Mouse (Mus musculus) MEL (cell line): ENCODE results near the gene Gabrg3. TPM values are rescaled to one million over a fixed set of nuclear protein-coding genes. Genes with fewer than 3 reads are reported as not detected.

ENCODE experiments used
- DNase-seq: peaks from one replicate; pipeline ENCODE4 v3.0.0; 2011; ENCODE audit warnings: low read depth, low spot score
- H3K27ac ChIP-seq: 2 replicates; pipeline ENCODE4 v1.5.1; 2012; ENCODE audit warnings: low read depth, mild to moderate bottlenecking, control low read depth, low read length, moderate library complexity; ENCODE audit not compliant: control insufficient read depth
- H3K27me3 ChIP-seq, 2 experiments: fragments of 150-350 bp in 1 of 2; sonication (generic) in 1 of 2; 2 replicates each; pipeline ENCODE4 v1.6.1; 2012; ENCODE audit warnings: low read length in 2 of 2, mild to moderate bottlenecking in 2 of 2, improper control_type of control experiment in 1 of 2, moderate library complexity in 1 of 2; ENCODE audit not compliant: insufficient read depth in 2 of 2, control insufficient read depth in 1 of 2
- H3K36me3 ChIP-seq, 2 experiments: 2 replicates each; pipeline ENCODE4 v1.6.1; 2012 to 2014; ENCODE audit warnings: low read length in 2 of 2, improper control_type of control experiment in 1 of 2, inconsistent platforms in 1 of 2, mild to moderate bottlenecking in 1 of 2; ENCODE audit not compliant: insufficient read depth in 2 of 2, control insufficient read depth in 1 of 2
- H3K4me1 ChIP-seq, 2 experiments: fragments of 150-350 bp in 1 of 2; sonication (generic) in 1 of 2; 2 replicates each; pipeline ENCODE4 v1.6.1; 2012; ENCODE audit warnings: low read length in 2 of 2, improper control_type of control experiment in 1 of 2, mild to moderate bottlenecking in 1 of 2; ENCODE audit not compliant: insufficient read depth in 2 of 2, control insufficient read depth in 1 of 2
- H3K4me3 ChIP-seq, 2 experiments: fragments of 150-350 bp in 1 of 2; sonication (generic) in 1 of 2; 2 replicates each; pipeline ENCODE4 v1.5.1; 2012; ENCODE audit warnings: low read depth in 2 of 2, low read length in 2 of 2, mild to moderate bottlenecking in 2 of 2, moderate library complexity in 2 of 2, control low read depth in 1 of 2, improper control_type of control experiment in 1 of 2; ENCODE audit not compliant: control insufficient read depth in 1 of 2, insufficient read depth in 1 of 2
- H3K79me2 ChIP-seq: 2 replicates; pipeline ENCODE4 v1.6.1; 2012; ENCODE audit warnings: mild to moderate bottlenecking, low read length, moderate library complexity; ENCODE audit not compliant: control insufficient read depth, poor library complexity, insufficient read depth
- H3K9ac ChIP-seq: 2 replicates; pipeline ENCODE4 v1.6.1; 2012; ENCODE audit warnings: low read depth, mild to moderate bottlenecking, control low read depth, low read length, moderate library complexity; ENCODE audit not compliant: control insufficient read depth, poor library complexity, severe bottlenecking
- H3K9me3 ChIP-seq: fragments of 150-350 bp; sonication (generic); replicated peaks from 2 replicates; pipeline ENCODE4 v1.6.1; 2012; ENCODE audit warnings: mild to moderate bottlenecking, low read length, improper control_type of control experiment, moderate library complexity; ENCODE audit not compliant: insufficient read depth
- CHD2 ChIP-seq: IDR thresholded peaks from 2 replicates; pipeline ENCODE4 v1.6.1; 2011; ENCODE audit warnings: low read length, improper control_type of control experiment
- E2F4 ChIP-seq: IDR thresholded peaks from 2 replicates; pipeline ENCODE4 v1.6.1; 2011; ENCODE audit warnings: low read depth, low read length, improper control_type of control experiment, borderline replicate concordance
- ELF1 ChIP-seq: IDR thresholded peaks from 2 replicates; pipeline ENCODE4 v1.6.1; 2014; ENCODE audit warnings: low read depth, mild to moderate bottlenecking, inconsistent platforms, low read length, improper control_type of control experiment, moderate library complexity
- EP300 ChIP-seq, 2 experiments: IDR thresholded peaks; 2 replicates each; pipeline ENCODE4 v1.6.1; 2011; ENCODE audit warnings: improper control_type of control experiment in 2 of 2, low read length in 2 of 2, low read depth in 1 of 2, mild to moderate bottlenecking in 1 of 2
- ETS1 ChIP-seq: IDR thresholded peaks from 2 replicates; pipeline ENCODE4 v1.6.1; 2012; ENCODE audit warnings: low read depth, mild to moderate bottlenecking, inconsistent platforms, low read length, improper control_type of control experiment, moderate library complexity
- GABPA ChIP-seq: IDR thresholded peaks from 2 replicates; pipeline ENCODE4 v1.6.1; 2012; ENCODE audit warnings: low read depth, mild to moderate bottlenecking, inconsistent platforms, low read length, improper control_type of control experiment, moderate library complexity
- GATA1 ChIP-seq: IDR thresholded peaks from 2 replicates; pipeline ENCODE4 v1.6.1; 2011; ENCODE audit warnings: low read depth, low read length, improper control_type of control experiment
- MAZ ChIP-seq: IDR thresholded peaks from 2 replicates; pipeline ENCODE4 v1.6.1; 2012; ENCODE audit warnings: low read depth, mild to moderate bottlenecking, inconsistent platforms, low read length, improper control_type of control experiment
- MEF2A ChIP-seq: IDR thresholded peaks from 2 replicates; pipeline ENCODE4 v1.6.1; 2014; ENCODE audit warnings: low read depth, mild to moderate bottlenecking, inconsistent platforms, low read length, improper control_type of control experiment; ENCODE audit not compliant: poor library complexity, insufficient replicate concordance, severe bottlenecking; ENCODE audit errors: extremely low read depth
- MXI1 ChIP-seq: IDR thresholded peaks from 2 replicates; pipeline ENCODE4 v1.6.1; 2011; ENCODE audit warnings: mild to moderate bottlenecking, low read depth, low read length, improper control_type of control experiment
- MYC ChIP-seq: IDR thresholded peaks from 2 replicates; pipeline ENCODE4 v1.6.1; 2011; ENCODE audit warnings: low read depth, mild to moderate bottlenecking, low read length, improper control_type of control experiment, moderate library complexity
- NELFE ChIP-seq: IDR thresholded peaks from 2 replicates; pipeline ENCODE4 v1.6.1; 2011; ENCODE audit warnings: low read depth, low read length, improper control_type of control experiment
- RAD21 ChIP-seq: IDR thresholded peaks from 2 replicates; pipeline ENCODE4 v1.6.1; 2011; ENCODE audit warnings: mild to moderate bottlenecking, low read depth, low read length, improper control_type of control experiment
- ZC3H11A ChIP-seq: IDR thresholded peaks from 2 replicates; pipeline ENCODE4 v1.6.1; 2012; ENCODE audit warnings: low read depth, mild to moderate bottlenecking, inconsistent platforms, low read length, improper control_type of control experiment
- ZKSCAN1 ChIP-seq: IDR thresholded peaks from 2 replicates; pipeline ENCODE4 v1.6.1; 2012; ENCODE audit warnings: low read depth, mild to moderate bottlenecking, inconsistent platforms, low read length, improper control_type of control experiment, moderate library complexity
- ZMIZ1 ChIP-seq: IDR thresholded peaks from 2 replicates; pipeline ENCODE4 v1.6.1; 2012; ENCODE audit warnings: low read depth, mild to moderate bottlenecking, inconsistent platforms, low read length, improper control_type of control experiment, moderate library complexity
- ZNF384 ChIP-seq: IDR thresholded peaks from 2 replicates; pipeline ENCODE4 v1.6.1; 2012; ENCODE audit warnings: low read depth, mild to moderate bottlenecking, inconsistent platforms, low read length, improper control_type of control experiment
- polyA plus RNA-seq, 2 experiments: library from polyadenylated mRNA; stranded (reverse) in 1 of 2; unstranded in 1 of 2; fragments of >175 nt in 1 of 2; fragments of >200 nt in 1 of 2; gene quantifications; 2 replicates each; pipeline versions ENCODE4 v1.2.1 to v1.2.4; 2012; ENCODE audit warnings: low replicate concordance in 2 of 2, low read depth in 1 of 2; ENCODE audit not compliant: insufficient read length in 2 of 2, insufficient read depth in 1 of 2, missing spikeins in 1 of 2
- total RNA-seq: library from RNA; depleted of rRNA; stranded (reverse); fragments of 300-350 nt; gene quantifications from 2 replicates; pipeline ENCODE4 v1.2.3, GENCODE M21; 2012

Gene Gabrg3
- total and polyA plus RNA-seq, 3 experiments = not detected

GRCm38 (mm10) chr7:57133009-57133408 lies 254.0 kb downstream of the Gabrg3 start:
- Histone ChIP-seq H3K36me3 (no peaks in the 10 kb centered on the region), H3K27me3 (no peaks in the 10 kb centered on the region), H3K79me2 (no peaks in the 10 kb centered on the region), H3K27ac (no peak overlapping the region), H3K4me1 (no peaks in the 10 kb centered on the region), H3K9ac (no peak overlapping the region), H3K4me3 (no peak overlapping the region), H3K9me3 (no peaks in the 10 kb centered on the region)
- no peak for TF ChIP-seq ZMIZ1
- no peak for TF ChIP-seq ETS1
- TF ChIP-seq GATA1 = no peak
- TF ChIP-seq E2F4 = no peak
- no peak for TF ChIP-seq MXI1
- TF ChIP-seq EP300 (IDR thresholded peaks at IDR 0.05; ENCODE audit: low read depth in 1 of 2, low read length in 2 of 2) = no peak
- TF ChIP-seq NELFE = no peak
- TF ChIP-seq MEF2A = no peak
- no peak for TF ChIP-seq ZNF384
- TF ChIP-seq RAD21 = no peak
- no peak for TF ChIP-seq ELF1
- DNase-seq = no peak

DNA sequence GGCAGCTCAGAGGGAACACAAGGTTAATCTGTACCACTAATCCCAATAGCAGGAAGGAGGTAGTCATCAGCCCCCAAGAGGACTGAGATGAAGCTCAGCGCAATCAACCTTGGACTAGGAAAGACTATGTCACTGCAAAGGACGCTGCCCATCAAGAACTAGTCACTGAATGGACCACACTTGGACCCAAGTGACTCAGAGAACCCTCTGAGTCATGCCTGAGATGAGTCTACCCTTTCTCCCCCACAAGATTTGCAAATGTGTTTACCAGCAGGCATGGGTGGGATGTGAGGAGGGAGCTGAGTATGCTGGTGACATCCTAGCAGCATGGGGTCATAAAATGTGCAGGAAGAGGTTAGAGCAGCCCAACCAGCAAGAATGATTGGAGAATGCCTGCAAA lies 254.5 kb downstream of the Gabrg3 start:
- Histone ChIP-seq H3K79me2 (no peaks in the 10 kb centered on the region), H3K4me3 (no peak overlapping the region), H3K9ac (no peak overlapping the region), H3K9me3 (no peaks in the 10 kb centered on the region), H3K27ac (no peak overlapping the region), H3K36me3 (no peaks in the 10 kb centered on the region), H3K27me3 (no peaks in the 10 kb centered on the region), H3K4me1 (no peaks in the 10 kb centered on the region)
- no peak for TF ChIP-seq ZKSCAN1
- TF ChIP-seq MAZ = no peak
- no peak for TF ChIP-seq ZC3H11A
- TF ChIP-seq ZNF384 = no peak
- no peak for DNase-seq

- H3K79me2 ChIP-seq = no peaks in the 10 kb centered on the region
- no peak for DNase-seq
- H3K9ac ChIP-seq = no peak overlapping the region
- TF ChIP-seq NELFE = no peak
- no peak for TF ChIP-seq MYC
- TF ChIP-seq GABPA = no peak
- no peak for TF ChIP-seq ETS1
- no peak for TF ChIP-seq CHD2
- TF ChIP-seq, all 39 proteins: peak for 0
- Histone ChIP-seq H3K27ac (no peak overlapping the region), H3K27me3 (no peaks in the 10 kb centered on the region), H3K4me1 (no peaks in the 10 kb centered on the region), H3K36me3 (no peaks in the 10 kb centered on the region), H3K9me3 (no peaks in the 10 kb centered on the region), H3K4me3 (no peak overlapping the region)
These were observed 286.9 kb downstream of the Gabrg3 start for GRCm38 (mm10) chr7:57100065-57100464.
